Mouse (Mus musculus) erythroblast, embryonic 14.5 days (primary cell): Measurements from ENCODE around the gene Bmpr1b.

Experiments
- GATA1 ChIP-seq: IDR thresholded peaks from 2 replicates; pipeline ENCODE4 v1.6.1; 2012; ENCODE audit warnings: low read length, inconsistent platforms, mixed read lengths
- TAL1 ChIP-seq: IDR thresholded peaks from 3 replicates; pipeline ENCODE4 v1.6.1; 2012; ENCODE audit warnings: low read length, inconsistent platforms, mixed read lengths

GRCm38 (mm10) chr3:142048493-142048892 lies 120.7 kb downstream of the Bmpr1b start:
- TF ChIP-seq GATA1 (no peak), TAL1 (no peak)
